Mouse (Mus musculus) T-helper 1 cell (primary cell): Measurements from ENCODE around the gene Pex6.

ENCODE experiments used
- in situ Hi-C: fragments of 300-600 bp; cut with MboI, MseI; formaldehyde crosslinking; loops from one replicate; pipeline ENCODE4 v1.15.1; 2025; ENCODE audit warnings: high pct_unique_total_duplicates

Pex6 gene

GRCm38 (mm10) chr17:46710959-46711597, at the start of gene Pex6:
Gene Pex6, plus strand, starts transcription at chr17:46711463.
- in situ Hi-C loops: loop anchor here (10.0 kb wide), 1 partner anchor 174 kb away; no protein-coding TSS in a partner anchor

- in situ Hi-C loops: no loop called here
Observed at GRCm38 (mm10) chr17:46661981-46662380, 49.3 kb upstream of the Pex6 start.

DNA sequence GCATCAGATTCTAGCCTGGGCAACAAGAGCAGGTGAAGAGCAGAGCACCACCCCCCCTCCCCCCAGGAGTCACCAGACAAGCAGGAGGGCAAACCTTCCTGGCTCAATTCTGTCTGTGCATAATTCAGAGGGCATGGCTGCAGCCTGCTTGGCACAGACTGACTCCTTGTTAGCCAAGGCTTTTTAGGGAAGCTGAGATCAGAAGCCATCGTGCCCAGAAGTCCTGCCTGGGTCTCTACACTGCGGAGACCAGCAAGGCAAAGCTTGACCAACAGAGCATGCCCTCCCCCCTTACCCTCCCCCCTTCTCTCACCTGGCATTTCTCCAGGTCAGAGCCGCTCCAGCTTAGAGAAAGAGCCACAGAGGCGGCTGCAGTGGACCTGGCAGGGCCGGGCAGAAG, 48.5 kb upstream of the Pex6 start:
- in situ Hi-C loops: no loop called here

DNA sequence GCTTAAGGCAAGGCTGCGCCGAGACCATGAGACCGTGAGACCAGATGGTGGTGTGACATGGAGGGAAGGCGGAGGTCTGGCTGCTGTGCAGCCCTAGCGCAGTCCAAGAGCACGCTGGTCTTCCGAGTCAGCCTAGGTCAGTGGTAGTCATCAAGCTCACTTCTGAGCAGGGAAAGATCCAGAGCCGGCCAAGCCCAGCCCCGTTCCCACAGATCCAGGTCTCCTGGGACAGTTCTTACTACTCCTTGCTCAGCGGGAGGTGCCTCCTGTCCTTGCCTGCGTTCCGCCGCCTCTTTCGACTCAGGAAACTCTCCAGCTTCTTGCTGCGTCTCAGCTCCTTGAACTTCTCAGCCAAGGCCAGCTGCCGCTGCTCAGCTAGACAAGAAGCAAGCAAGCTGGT, 43.6 kb upstream of the Pex6 start:
- in situ Hi-C loops: no loop called here

DNA sequence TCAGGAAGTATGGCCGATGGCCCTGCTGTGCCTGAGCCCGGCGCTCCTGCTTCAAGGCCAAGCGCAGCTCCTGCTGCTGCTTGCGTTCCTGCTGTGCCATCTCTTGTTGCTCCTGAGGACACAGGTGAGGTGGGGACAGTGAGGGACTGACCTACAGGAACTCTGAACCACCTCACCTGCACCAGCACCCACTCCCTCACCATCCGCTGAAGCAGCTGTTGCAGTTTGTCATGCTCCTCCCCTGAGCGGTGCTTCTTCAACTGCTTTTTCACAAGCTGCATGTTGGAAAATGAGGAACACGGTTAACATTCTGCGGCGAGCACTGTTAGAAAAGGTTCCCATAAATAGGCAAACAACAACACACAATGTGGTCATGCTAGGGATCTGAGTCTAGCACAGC, 41.4 kb upstream of the Pex6 start:
- in situ Hi-C loops: no loop called here

GRCm38 (mm10) chr17:46673850-46674529, 37.3 kb upstream of the Pex6 start, which contains the start of gene Rrp36:
Gene Rrp36, minus strand, starts transcription at chr17:46674352.
- in situ Hi-C loops: no loop called here

DNA sequence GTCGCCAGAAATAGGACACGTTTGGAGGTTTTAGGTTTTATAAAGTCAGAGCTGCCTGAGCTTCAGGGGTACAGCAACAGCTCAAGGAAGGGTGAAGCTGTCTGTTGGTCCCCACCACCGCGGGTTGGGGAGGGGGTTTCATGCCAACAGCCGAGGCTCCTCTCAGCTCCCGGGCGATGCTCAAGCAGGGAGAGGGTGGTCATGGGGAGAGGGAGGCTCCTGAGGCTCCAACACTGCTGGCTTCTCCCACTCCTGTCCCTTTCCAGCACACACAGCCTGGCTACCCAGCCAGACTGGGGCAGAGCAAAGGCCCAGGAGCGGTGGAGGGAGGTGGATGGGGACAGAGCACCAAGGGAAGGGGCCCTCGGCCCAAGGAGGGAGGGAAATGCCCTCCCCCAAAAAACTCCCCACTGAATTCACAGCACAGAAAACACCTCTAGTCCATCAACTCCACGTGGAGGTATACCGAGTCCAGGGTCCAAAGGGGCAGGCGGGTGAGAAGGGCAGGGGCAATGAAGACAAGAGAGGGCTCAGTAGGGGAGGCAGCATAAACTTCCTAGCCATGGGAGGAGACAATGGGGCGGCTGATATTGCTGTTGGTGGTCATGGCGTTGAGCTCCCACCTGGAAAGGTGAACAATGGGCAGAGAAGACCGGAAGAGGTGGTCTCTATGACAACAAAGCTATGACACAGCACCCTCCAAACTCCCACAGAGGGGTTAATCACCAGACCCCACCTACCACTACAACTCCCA, 36.6 kb upstream of the Pex6 start:
- in situ Hi-C loops: no loop called here

- in situ Hi-C loops: no loop called here
Observed at GRCm38 (mm10) chr17:46678416-46678815, 32.8 kb upstream of the Pex6 start, which contains the start of gene Mea1. Gene Mea1, plus strand, starts transcription at chr17:46678793.

DNA sequence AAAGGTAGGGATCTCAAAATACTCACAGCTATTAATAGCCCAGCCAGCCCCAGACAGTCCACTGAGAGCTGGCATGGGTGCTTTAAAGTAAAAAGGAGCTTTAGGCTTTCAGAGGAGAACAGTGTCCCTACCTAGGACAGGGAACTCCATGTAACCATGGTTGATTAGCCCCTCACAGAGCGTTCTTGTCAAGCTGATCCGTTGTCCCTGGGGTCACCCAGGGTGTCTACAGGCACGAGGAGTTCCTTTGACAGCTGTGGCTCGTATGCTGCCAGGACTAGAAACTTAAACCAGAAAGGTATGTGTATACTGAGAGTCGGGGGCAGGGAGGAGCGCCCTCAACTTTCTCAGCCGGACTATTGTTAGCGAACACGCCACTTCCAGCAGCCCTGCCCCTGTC, 32.4 kb upstream of the Pex6 start:
- in situ Hi-C loops: no loop called here

DNA sequence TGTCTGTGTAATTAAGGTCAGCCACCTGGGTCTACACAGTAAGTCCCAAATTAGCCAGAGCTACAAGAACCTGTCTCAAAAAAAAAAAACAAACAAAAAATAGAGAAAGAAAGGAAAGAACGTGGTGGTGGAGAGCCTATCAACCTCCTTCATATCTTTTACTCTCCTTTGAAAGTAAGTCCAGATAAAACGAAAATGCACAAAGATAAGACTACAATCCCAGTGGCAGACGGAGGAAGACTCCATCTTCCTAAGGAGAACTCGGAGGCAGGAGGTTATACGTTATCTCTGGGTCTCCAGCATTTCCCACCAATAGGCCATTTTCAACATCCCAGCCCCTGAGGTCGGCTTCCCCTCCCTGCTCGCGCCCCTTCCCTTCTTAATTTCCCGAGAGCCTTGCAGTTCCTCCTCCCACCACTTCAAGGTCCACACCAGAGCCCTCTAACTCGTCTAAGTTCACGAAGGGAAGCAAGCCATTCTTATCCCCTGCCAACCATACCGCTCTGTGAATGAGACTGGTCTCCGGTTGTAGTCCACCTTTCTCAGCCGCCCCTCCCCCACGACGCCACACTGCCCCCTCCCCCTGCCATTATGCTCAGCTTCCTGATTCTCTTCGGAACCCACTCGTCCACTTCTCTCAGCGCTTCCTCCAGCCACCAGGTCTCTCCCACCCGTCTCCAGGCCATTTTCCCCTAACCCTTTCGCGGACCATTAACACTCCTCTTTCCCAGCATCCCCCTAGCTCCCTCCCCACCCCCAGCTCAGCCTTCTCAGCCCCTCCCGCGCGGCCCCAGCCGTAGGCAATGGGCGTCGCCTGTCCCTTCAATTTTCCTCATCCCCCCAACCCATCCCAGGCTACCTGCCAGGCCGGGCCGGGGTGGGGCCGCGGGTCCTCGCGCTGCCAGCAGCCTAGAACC, 31.2 kb upstream of the Pex6 start:
- in situ Hi-C loops: no loop called here

- in situ Hi-C loops: no loop called here
Observed at GRCm38 (mm10) chr17:46680760-46681373, 30.4 kb upstream of the Pex6 start, which contains the start of gene Klhdc3. Gene Klhdc3, minus strand, starts transcription at chr17:46680914.

DNA sequence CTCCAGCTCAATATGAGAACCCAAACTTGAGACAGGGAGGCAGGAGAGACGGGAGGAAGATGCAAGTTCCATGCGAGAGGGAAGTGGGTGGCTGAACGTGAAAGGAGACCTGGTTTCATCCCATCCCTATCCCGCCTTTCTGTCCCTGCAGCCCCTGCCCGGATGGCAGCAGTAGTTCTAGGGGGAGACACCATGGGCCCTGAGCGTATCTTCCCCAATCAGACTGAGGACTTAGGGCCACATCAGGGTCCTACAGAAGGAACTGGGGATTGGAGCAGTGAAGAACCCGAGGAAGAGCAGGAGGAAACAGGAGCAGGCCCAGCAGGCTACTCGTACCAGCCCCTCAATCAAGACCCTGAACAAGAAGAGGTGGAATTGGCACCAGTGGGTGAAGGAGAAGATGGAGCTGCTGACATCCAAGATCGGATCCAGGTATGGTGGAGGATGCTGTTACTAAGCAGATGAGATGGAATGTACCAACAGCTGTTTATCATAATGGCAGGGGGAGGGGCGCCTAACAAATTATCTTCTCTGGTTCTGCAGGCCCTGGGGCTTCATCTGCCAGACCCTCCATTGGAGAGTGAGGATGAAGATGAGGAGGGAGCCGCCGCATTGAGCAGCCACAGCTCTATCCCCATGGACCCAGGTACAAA, 29.7 kb upstream of the Pex6 start:
- in situ Hi-C loops: no loop called here

DNA sequence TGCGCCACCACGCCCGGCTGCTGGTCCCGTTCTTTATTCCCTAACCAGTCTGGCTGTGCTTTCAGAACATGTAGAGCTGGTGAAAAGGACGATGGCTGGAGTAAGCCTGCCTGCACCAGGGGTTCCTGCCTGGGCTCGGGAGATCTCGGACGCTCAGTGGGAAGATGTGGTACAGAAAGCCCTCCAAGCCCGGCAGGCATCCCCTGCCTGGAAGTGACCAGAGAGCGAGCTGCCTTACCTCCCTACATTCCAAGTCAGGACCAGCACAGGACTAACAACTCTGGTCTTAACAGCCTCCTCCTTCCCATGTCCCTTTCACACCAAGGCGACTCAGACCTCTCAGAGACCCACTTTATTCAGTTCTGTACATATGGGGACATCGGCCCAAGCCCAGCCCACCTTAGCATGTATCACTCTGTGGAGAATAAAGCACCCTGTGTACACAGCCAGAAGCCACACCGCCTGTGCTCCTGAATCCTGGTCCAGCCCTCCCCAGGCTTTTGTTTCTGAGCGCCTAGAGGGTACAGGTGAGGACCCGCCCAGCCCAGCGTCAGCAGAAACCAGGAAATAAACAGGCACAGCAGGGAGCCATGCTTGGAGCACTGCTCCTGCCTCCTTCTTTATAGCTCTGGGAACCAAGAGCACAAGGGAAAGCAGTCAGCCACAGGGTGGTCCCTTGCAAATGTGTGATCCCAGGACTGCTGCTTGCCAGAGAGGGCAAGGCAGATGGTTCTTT, 28.4 kb upstream of the Pex6 start:
- in situ Hi-C loops: no loop called here

DNA sequence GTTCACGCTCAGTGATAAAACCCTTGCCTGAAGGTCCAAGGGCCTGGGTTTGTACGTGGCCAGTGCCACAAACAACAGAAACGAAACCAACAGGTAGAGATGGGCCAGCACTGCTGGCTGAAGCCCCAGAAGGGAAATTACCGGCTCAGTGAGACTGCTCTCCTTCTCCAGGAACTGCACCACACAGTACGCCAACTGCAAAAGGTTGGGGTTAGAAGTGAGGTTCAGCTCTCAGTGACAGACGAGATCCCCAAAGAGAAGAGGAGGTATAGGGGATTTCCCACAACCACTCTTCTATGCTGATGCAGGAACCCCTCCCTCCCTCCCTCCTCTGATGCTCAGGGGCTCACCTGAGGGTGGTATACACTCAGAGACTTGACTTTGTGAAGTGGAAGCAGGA, 25.4 kb upstream of the Pex6 start:
- in situ Hi-C loops: no loop called here

- in situ Hi-C loops: no loop called here
Observed at GRCm38 (mm10) chr17:46690665-46691064, 20.6 kb upstream of the Pex6 start.

- in situ Hi-C loops: no loop called here
Observed at GRCm38 (mm10) chr17:46691390-46691789, 19.9 kb upstream of the Pex6 start.

DNA sequence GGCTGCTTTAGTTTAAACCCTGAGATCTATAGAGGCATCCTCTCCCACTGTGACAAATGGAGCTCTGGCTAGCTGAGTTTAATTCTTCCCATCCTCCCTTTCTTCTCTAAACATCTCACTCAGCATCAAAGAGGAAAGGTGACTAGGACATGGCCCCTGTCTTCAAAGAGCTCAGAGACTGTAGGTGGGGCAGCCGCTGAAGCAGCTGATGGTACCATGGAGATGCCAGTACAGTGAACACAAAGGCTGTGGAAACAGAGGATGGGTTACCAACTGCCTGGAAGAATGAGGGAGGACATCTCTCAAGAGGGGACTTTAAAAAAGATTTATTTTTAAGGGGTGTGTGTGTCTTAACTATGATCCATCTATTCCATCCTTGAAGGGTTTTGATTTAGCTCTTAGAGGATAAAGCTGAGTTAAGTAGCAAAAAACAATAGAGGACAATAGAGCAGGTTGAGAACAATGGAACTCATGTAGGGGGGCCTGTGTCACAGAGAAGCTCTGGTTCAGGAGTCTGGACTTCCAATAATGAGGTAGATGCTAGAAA, 16.7 kb upstream of the Pex6 start:
- in situ Hi-C loops: no loop called here

DNA sequence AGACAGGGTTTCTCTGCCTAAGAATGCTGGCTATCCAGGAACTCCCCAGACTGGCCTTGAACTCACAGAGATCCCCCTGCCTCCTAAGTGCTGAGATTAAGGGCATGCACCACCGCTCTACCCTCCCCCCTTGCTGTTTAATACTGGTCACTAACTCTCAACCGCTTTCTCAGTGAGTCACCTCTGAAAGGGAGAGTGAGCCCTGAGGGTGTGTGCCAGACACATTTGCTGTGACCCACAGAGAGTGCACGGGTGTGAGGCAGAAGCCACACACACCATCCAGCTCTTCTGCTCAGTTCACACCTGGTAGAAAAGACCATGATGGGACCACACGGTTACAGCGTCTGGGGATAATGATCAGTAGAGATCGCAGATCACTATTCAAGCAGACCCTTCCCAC, 12.7 kb upstream of the Pex6 start:
- in situ Hi-C loops: no loop called here

DNA sequence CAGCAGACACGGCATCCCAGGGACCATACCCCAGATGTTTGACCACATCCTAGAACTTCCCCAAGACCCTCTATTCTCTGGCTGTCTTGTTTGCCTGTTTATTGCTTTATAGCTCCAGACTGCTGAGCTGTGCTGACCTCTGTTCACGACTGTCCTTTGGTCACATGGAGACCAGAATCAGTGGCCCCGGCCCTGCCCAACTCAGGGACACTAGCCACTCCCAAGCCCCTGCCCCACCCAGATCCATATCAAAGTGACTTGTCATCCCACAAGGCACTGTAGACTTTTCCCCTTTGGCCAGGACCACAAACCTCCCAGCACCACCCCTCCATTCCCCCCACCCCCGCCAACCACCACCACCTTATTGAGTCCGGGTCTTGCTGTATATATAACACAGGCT, 12.0 kb upstream of the Pex6 start:
- in situ Hi-C loops: no loop called here

GRCm38 (mm10) chr17:46699912-46700311, 11.4 kb upstream of the Pex6 start:
- in situ Hi-C loops: no loop called here
